Mouse (Mus musculus) ovary, postnatal 14 days (tissue): ENCODE measurements at regions not wholly inside any gene's neighbourhood (a gene's known extent, or its start where the extent isn't known, plus 50 kb on each side); places are given as distances from the start of the nearest gene placed in this dataset.

Experiments
- DNase-seq: peaks from one replicate; pipeline ENCODE4 v3.0.0; 2022; ENCODE audit warnings: low spot score

DNA sequence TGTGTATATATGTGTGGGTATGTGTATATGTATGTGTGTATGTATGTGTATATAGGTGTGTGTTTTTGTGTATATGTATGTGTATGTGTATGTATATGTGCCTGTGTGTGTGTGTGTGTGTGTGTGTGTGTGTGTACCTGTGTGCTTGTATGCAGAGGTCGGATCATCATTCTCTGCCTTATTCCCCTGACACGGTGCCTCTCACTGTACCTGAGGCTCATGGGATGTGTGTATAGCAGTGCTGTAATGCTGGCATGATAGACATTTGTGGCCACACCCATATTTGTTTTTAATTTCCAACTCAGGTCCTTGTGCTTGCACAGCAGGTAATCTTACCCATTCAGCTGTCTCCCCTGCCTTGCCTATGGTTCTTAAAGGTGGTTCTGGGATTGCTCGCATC, 402.1 kb upstream of the Tmpo start:
- DNase-seq: no peak

DNA sequence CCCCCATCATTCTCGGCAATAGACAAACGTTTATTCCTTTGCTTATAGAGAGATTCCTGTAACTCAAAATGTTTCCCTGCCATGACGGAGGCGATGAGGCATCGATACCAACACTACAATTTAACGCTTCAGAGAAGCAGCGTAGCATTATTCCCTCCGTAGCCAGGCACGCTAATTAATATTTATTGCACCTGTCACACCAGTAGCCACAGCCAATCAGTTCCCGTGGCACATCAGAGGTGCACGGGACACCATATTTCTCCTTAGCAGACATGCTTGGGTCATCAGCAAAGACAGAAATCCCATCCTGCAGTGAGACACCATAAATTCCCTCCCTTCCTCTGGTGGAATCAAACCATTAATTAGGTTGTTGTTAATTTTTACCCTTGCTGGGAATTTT, 399.8 kb upstream of the Tmpo start:
- no peak for DNase-seq

DNA sequence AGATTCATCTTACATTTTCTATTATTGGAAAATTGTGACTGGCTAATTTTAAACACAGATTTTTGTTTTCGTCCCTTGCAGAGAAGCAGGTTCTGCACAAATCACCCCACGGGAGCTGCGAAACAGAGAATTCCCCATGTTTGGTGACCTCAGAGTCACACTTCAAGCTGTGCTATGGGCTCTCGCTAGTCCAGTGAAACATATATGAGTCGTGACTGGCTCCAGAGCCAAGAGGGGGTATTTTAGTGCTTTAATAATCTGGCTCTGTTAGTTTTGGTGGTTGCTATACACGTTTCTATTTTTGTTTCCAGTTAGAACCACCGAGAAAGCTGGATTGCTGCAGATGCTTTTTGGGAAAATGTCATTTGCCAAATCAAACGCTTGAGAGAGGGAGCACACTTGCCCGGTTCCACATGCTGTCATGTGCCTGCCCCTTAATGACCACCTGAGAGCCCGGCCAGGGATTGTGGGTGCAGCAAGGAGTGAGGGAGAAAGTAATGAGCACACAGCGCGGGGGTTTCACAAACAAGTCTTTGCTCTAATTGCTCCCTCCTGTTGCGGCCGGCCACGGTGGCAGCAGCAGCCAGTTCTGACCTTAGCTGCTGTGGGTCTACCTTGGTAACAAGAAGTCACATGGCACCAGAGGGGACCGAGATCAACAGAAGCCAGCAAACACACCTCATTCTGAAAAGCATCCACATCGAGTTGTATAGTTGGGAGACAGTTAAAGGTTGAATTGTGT, 394.4 kb upstream of the Tmpo start:
- DNase-seq: no peak

DNA sequence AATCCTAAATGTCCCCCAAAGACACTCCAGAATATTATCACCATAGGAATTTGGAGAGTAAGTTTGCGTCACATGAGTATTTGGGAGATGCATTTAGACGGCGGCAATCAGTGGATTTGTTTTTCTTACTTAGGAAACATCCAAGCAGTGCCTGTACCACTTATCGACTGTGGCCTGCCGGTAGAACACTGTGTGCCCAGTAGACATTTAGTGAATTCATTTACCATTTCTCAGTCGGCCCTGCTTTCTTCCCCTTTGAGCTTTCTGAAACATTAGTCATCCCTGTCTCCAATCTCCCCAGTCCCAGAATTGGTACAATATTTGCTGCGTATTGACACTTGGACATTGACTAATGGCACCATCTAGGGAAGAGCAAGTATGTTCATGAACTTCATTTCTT, 391.7 kb upstream of the Tmpo start:
- DNase-seq: no peak

DNA sequence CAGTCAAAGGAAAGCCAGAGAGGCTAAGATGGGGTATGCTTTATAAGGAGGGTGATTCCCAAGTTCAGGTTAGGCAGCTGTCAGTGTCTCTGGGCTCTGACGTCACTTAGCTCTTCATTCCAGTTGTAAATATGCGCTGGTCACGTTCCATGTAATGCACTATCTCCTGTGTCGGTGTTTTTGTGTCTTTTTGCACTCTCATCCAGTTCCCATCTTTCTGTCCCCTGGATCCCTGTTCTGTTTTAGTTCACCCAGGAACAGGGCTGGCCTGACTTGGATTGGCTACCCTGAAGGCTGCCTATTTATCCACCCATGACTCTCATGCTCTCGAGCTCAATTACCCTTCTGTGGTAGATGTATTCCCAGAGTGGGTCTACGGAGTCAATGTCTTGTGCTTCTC, 387.9 kb upstream of the Tmpo start:
- DNase-seq: no peak

DNA sequence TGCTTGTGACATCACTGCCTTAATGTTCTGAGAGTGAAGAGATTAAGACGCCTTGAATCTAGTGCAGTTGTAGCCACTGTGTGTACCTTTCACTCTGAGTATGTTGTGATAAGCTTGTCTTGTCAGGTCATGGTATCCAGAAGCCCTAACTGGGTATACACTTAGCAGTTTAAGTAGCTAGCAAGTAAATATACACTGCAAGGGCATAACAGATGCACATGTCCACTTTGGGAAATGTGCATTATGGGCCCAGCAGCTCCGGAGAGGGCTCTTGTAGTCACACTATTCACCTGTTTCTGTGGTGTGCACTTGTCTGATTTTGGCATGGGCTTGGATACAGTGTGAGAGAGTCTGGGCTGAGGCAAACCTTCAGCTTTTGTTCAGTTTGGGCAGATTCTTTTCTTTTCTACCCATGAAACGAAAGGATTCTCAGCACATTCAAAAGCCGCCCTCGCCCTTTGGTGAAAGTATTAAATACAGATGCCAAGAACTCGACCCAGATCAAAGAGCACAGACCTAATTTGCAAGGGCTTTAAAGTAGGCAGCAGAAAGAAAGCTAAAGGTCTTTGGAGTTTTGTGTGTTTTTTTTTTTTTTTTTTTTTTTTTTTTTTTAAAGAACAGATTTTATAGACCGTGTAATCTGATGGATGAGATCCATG, 385.1 kb upstream of the Tmpo start:
- DNase-seq: no peak

DNA sequence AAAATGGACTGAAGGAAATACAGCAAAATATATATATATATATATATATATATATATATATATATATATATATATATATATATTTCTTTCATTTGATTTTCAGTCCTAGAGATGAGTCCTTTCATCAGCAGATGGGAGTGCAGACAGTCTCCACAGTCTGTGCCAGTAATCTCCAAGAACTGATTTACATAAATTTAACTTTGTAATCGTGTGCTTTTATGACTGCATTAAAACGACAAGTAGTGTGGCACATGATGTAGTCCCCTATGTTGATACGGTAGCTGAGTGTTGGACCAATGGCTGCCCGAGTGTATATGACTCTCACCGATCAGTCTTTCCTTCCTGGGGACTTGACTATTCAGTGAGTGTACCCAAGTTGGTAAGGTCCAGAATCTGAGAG, 378.2 kb upstream of the Tmpo start:
- DNase-seq: no peak

DNA sequence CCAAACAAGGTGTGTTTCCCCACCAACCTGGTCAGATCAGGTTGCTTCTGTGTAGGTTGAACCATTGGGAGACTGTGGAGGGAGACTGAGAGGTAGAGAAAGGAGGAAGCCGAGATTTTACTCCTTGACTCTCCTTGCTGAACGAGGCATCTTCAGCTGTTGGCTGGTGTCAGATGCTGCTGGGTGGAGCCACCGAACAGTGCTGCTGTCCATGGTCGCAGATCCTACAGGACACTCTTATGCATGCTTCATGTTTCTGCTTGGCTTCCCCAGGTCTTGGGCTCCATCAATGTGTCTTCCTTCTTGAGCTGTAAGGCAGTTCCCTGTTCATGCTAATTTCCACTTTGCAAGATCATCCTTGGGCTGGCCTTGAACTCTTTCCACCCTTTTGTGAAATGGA, 367.0 kb upstream of the Tmpo start:
- DNase-seq: no peak

DNA sequence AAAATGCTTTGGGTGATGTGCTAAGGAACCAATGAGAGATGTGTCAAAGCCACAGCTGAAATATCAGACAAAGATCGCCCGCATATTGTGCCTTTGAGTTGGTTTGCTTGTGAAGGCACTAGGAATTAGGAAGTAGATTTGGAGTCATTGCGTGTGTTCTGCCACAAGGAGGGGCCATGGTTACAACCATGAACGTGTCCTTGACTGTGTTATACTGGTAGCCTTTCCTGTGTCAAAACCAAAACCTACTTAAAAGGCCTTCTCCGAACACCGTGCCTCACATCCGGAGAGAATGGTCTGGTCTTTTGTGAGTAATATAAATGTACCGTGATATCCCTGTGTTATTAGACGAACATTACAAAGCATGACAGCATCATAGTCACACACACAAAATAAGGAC, 365.0 kb upstream of the Tmpo start:
- peak; percentile 18 for DNase-seq

DNA sequence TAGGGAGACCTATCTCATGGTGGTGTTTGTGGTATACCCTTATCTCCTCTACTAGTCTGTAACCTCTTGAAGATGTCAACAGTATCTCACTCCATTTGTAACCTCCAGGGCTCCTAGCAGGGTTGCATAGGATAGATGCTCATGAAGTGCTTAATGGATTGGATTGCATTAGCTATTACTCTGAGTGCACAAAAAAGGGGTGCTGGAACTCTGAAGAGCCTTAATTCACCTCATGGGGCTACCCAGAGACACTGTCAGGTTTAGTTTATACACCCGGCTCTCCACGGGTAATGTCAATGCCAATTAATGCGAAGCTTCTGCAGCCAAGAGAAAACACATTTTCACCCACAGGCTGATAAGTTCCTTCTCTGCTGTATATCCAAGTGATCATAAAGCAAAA, 364.3 kb upstream of the Tmpo start:
- DNase-seq: no peak

DNA sequence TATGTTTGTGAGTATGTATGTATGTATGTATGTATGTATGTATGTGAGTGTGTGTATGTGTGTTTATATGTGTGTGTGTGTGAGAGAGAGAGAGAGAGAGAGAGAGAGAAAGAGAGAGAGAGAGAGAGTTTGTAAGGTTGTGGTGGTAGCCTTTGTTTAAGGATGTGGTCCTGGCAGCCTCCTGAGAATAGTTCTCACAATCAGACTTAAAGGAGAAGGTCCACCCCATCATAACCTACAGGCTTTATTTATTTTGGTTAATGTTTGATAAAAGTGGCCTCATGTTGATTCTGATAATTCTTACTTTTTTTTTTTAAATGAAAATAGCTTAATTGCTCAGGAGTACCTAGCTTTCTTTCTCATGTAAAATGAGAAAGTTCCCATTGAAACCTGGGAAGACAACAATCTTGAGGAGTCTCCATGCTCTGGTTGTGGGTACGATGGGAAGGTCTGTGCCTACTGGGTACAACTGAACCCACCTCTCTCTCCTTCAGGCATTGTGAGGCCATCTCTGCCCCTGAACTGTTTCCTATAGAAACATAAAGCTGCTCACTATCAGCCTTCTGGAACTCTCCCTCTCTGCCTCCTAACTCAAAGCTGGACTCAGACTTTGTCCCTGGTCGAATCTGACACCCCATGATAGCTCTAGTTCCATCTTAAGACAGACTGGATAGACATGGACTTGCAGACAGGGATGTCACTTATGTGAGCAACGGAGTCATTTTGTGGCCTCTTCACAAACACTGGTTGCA, 362.2 kb upstream of the Tmpo start:
- DNase-seq: no peak

DNA sequence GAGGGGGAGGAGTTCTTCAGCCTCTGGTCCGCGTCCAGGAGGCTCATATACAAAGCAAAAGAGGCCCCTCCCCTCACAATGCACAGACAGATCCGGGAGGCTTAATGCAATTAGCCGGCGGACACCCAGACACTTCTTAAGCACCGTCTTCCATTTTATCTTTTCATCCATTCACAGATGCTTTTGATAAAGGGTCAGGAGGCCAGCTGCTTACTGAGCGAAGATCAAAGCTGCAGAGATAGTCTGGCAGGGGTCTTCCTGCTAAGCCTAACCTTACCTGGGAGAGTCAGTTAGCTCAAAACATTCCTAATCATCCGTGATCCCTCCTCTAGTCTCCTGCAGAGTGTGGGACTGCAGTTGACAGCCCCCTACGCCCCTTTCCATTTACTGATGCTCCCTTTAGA, 361.1 kb upstream of the Tmpo start:
- DNase-seq: no peak

DNA sequence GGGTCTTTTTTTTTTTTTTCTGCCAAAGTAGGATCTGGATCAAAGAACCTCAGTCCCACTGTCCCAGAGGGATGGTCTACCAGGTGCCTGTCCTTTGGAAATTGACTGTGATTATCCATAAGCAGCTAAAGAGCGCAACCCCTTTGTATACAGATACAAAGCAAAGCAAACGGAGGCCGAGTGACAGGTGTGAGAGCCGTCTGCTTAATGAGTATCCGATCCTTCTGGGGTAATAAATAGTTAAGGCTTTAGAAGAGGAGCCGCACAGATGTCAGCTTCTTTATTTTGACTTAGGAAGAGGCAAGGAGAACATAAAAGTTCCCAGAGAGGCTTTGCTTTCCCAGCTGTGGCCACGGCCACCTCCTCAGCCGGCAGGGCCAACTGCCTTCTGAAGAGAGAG, 356.1 kb upstream of the Tmpo start:
- no peak for DNase-seq

DNA sequence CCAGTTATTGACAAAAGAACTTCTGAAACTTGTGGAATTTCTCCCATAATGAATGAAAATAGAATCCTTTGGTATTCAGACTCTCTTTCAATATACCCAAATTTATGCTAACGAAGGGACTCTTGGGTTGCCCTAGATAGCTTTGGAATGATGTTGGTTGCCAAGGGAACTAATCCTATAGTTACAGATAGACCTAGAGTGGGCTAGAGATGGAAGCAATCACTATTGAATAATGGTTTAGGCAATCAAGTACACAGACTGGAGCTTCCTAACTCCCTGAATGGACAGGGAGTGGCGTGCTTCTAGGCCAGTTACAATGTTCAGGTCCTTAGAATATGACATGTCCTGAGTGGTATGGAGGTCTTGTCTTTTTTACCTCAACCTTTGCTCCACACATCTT, 354.3 kb upstream of the Tmpo start:
- DNase-seq: no peak

DNA sequence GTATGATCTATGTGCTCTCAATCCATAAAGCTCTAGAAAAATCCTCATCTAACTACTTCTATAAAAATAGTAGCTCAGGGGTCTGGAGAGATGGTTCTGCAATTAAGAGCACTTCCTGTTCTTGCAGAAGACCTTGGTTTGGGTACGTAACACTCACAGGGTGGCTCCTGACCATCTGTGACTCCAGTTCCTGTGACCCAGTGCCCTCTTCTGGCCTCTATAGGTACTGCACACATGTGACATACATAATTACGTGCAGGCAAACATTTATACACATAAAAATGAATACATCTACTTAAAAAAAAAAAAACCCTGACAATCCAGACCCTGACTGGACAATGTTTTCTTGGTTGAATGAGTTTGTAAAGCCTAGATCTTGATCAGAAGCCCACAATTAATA, 347.2 kb upstream of the Tmpo start:
- DNase-seq: no peak

DNA sequence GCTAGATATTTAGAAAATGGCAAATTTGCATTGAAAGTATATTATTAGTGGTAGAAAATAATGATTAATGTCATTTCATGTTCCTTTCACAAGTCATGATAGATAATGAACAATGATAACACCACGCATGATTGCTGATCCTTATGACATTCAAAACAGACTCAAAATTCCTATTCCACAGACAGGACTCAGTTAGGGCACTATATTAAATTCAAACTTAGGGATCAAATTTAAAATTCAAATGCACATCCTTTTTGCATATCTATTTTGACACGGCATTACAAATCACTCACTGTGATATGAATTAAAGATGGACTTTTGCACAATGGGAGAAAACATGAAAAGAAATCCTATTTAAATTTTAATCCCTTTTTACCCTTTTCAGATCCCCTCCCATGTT, 340.1 kb upstream of the Tmpo start:
- DNase-seq: no peak

DNA sequence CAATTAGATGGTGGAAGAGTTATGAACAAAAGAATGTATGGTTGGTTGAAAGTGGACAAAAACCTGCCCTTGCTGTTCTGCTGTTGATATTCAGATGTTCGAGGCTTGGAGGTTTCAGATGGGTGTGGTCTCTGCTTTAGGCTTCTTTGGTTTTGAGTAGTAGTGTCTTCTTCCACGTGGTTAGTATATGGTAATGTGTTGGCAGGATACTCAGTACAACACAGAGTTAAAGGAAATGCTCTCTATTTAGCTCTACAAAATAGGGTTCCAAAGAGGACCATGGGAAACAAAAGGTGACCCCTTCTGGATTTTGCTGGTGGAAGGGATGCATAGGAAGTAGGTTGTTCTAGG, 333.9 kb upstream of the Tmpo start:
- DNase-seq: no peak

DNA sequence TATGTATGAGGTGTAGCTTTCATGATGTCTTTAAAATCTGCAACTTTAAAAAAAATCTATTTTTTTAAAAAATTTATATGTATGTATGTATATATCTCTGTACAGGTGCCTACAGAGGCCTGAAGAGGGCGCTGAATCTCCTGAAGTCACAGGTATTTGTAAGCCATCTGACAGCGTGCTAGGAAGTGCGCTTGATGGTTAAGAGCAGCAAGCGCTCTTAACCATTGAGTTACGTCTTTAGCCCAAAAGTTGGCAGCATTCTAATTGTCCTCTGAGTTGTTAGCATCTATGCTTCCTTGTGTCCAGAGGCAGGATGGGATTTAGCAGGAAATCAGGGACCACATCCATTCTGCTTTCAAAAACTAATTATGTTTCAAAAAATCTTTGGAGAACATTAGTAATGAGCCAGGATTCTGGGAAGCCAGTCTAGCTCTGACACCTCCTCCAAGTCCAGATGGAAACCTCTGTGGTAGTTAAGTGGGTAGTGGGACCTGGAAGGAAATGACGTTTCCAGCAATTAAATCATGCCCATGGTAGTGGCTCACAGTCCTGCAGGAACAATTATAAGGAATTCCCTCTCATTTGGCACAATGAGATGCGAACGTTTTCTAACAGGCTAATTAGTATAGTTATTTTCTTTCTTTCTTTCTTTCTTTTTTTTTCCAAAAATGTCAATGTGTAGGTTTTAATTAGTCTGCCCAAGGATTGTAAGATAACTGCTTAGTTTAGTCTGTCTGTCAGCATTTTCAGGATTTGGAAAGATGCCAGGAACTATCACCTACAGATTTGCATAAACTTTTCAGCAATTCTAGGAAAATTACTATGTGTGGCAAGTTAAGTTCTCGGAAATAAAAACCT, 333.3 kb upstream of the Tmpo start:
- no peak for DNase-seq

DNA sequence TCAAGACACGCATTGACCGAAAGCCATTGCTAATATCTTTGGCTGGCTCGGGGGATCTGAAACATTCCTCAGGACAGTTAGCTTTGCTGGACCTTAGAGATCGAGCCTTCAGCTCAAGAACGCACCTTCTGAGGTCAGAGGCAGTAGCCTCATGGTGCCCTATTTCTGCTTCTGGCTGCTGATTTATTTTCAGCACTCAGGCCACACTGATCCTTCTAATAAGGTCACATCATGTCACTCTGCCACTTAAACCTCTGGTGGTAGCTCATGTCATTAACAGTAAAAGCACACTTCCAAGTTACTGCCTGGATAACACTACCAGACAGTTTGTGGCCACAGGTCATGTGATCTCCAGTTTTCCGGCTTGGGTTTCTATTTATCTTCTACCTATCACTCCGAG, 325.9 kb upstream of the Tmpo start:
- no peak for DNase-seq

DNA sequence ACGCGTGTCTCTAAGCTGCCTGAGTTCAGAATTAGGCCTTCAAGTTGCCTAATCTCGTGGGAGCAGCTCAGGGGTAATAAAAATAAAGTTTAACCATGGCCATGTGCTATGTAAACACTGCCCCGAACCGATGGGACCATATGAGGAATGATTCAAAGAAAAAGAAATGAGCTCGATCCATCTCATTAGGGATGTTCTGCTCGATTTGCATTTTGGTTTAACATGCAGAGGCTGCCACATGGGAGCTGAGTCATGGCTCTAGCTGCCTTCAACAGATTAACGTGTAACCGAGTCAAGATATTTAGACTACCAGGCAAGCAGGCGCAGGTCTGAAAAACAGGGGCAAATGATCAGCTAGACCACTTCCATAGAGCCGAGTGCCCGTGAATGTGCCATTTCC, 323.8 kb upstream of the Tmpo start:
- no peak for DNase-seq

DNA sequence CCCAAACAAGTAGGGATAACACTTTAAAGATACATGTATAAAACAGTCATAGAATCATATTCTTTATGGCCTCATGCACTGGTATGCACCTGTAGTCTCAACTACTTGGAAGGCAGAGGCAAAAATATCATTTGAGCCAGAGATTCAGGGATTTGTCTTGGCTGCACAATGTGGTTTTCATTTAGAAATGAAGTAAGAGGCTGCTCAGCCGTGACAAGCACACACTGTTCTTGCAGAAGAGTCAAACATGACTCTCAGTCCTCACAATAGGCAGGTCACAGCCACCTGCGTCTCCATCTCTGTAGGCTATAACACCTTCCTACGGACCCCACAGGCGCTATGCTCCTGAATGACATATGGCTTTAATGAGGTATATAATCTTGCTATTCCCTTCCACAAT, 317.4 kb upstream of the Tmpo start:
- no peak for DNase-seq

DNA sequence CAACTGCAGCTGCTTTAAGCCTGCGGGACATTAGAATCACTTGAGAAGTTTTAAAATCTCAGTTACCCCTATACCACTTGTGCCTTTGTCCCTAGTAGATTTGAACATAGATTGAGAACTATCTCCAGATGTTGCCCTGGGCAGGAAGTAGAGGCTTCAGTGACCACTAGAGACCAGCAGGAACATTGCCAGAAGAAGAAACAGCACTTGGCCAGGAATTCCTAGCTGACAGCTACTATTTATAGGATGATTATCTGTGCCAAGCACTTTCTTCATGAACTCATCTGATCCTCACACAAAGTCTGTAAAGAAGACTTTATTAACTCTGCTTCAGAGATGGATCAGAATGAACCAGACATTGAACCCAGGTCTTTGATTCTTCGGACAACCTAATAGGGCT, 283.6 kb upstream of the Tmpo start:
- peak; percentile 3 for DNase-seq
